Mouse (Mus musculus) left cerebral cortex, adult 8-10 months (tissue): ENCODE data around the gene Ifitm10. TPM values are rescaled to one million over a fixed set of nuclear protein-coding genes. Genes with fewer than 3 reads are reported as not detected.
A peak's percentile ranks its signal among the peaks of the same experiment; 100 is the strongest.
"Not testable (repeated sequence)": the region's sequence is repeated elsewhere in the genome, so short reads cannot be mapped to it uniquely, and the experiment has no call there.

Experiments
- DNase-seq, 2 experiments: peaks; one replicate each; pipeline ENCODE4 v3.0.0; 2022; ENCODE audit warnings: low spot score in 2 of 2
- total RNA-seq, 4 experiments: library from RNA; stranded (reverse); gene quantifications; 2 replicates each; pipeline ENCODE4 v1.2.4; 2022

Ifitm10 gene
- total RNA-seq, 4 experiments from 2014 or later, result 30.9 to 34.5 (median 31.7) TPM

DNA sequence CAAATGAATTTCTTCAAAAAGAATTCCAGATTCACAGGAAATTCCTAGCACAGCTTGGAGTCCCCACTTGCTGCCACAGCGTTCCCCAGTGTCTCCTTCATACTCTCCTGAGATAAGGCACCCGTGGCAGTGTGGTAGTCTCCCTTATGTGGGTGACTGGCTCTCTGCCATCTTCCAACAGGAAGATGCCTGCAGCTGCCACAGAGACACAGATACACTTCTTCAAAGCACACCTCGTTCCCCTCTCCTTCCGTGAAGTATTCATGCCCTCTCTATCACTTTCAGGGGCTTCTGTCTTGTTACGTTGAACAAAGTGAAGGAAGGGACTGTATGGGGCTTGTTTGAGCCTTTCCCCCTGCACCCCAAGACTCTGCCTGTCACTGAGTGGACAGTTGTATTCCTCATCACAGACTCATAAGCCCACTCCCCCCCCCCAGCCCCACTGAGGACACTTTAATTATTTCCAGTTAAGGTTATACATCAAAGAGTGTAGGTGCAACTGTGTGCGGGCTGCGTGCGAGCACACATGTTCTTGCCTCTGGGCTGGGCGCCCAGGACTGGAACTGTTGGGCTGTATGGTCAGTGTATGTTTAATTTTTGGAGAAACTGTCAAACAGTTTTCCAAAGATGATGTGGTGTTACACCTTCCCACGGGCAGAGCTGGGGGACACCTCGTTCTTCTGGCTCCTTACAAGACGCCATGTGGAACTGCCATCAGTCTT lies 50.0 kb downstream of the Ifitm10 start:
- DNase-seq, result no peak

DNA sequence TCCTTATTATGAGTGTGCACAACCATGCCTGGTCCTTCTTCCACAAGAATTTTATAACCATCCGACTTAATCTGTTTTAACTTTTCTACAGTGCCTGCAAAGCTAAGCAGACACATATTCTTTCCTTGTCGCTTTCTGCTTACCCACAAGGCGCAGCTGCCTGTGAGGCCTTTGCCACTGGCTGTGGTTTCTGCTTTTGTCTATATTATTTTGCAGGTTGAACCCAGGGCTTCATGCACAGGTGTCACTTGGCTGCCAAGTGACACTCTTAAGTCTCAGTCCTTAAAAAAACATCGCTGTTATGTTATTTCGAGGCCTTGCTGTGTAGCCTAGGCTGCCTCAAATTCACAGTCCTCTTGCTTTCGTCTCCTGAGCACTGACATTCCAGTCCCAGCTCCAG lies 50.9 kb downstream of the Ifitm10 start:
- no peak for DNase-seq

DNA sequence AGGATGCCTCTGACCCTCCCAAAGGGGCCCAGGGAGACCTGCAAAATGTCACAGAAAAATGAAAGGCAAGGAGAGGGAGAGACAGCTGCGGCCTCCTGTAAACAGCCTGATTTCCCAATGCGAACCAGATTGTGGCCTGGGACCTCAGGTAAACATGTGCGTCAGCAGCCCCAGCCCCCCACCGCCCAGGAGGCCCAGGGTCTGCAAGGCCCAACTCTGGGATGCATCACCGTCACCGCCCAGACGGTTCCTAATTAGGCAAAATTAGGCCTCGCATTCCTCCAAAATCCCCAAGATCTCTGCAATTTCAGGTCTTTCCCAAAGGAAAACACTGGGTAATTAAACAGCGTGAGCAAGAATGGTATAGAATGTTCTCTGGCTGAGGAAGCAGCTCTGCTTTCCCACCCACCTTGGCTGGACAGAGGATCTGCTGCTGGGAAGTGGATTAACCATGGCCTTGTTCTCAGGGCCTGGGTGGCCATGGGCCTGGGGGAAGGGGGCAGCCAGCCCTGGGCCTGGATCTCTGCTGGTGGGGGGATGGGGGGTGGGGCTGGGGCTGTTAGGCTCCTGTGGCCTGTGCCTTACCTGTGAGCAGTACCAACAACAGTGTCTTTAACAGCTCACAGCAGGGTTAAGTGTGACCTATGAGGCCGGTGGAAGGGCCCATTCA lies 51.8 kb downstream of the Ifitm10 start:
- DNase-seq, result not testable (repeated sequence)

DNA sequence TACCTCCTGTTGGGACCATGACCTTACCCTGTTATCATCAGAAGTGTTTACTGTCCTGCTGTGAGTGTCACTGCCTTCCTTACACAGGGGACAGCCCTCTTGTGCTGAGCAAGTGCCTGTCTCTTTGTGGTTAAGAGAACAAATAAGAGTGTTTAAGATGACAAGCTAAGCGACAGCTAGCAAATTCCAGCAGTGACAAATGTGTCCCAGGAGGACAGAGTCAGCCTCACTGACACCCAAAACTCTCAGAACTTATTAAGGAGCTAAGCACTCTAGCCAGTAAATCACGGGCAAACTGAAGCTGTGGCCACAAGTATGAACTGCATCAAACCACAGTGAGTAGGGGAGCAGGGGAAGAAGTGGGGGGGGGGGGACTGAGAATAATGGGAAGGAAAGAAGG lies 52.6 kb downstream of the Ifitm10 start:
- DNase-seq, result no peak

- no peak for DNase-seq
Observed at GRCm38 (mm10) chr7:142319124-142319523, 54.4 kb downstream of the Ifitm10 start.

- DNase-seq, result no peak
Observed at GRCm38 (mm10) chr7:142317216-142317615, 56.3 kb downstream of the Ifitm10 start.

DNA sequence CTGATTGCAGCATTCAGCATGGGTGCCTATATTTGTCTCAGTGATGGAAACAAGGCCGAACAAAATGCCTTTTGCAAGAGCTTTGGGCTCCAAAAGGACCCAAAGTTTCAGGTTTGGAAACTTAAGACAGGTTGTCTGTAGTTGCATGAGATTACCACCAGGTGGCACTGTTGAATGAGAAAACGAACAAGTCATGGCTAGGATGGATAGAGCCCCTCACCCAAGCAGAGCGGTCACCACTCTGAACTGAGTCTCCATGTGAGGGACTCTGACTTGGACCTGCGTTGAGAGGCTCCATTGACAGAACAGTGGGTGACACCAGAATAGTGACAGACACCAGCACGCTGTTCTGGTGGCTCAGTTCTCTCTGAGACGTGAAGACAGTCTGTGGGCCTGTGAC lies 57.0 kb downstream of the Ifitm10 start:
- DNase-seq, result peak in 1 of 2 experiments; percentile 15

- DNase-seq, result no peak
Observed at GRCm38 (mm10) chr7:142314600-142315285, 58.8 kb downstream of the Ifitm10 start.

GRCm38 (mm10) chr7:142303929-142304328 lies 69.6 kb downstream of the Ifitm10 start:
- not testable (repeated sequence) for DNase-seq

DNA sequence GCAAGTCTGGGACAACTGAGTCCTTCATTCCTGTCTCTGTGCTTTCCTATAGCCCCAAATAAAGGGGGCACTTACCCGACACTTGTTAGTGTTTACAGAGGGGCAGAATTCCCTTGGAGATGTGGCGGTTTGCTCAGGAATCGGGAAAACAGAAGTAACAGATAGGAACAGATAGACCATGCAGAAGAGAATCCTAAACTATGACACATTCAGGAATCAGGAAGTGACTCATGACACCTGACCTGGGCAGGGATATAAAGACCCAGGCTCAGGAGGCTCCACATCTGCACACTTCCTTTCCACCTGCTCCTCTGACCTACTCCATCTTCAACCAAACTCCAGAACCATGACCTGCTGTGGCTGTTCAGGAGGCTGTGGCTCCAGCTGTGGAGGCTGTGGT lies 70.3 kb downstream of the Ifitm10 start, which contains the start of gene Krtap5-4:
Krtap5-4 (plus strand) TSS at position 301 of the 400 bp plus-strand sequence.
- no peak for DNase-seq

- not testable (repeated sequence) for DNase-seq
Observed at GRCm38 (mm10) chr7:142297018-142297417, 76.5 kb downstream of the Ifitm10 start, which contains the start of gene Krtap5-1. Gene Krtap5-1, minus strand, starts transcription at chr7:142297118.

DNA sequence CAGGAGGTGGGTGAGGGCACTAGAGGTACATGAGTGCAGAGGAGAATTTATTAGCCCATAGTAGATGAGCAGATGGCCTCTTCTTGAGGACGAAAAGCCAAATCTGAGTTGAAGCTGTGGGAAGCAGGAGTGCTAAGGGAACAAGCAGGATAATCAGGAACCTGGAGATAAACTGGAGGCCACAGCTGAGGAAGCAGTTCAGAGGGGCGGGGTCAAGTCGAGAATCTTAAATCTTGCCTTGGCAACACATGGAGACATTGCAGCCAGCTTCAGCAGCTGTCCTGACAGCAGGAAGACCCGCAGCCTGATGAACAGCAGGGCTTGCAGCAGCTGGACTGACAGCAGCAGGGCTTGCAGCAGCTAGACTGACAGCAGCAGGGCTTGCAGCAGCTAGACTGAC lies 77.4 kb downstream of the Ifitm10 start:
- not testable (repeated sequence) for DNase-seq

DNA sequence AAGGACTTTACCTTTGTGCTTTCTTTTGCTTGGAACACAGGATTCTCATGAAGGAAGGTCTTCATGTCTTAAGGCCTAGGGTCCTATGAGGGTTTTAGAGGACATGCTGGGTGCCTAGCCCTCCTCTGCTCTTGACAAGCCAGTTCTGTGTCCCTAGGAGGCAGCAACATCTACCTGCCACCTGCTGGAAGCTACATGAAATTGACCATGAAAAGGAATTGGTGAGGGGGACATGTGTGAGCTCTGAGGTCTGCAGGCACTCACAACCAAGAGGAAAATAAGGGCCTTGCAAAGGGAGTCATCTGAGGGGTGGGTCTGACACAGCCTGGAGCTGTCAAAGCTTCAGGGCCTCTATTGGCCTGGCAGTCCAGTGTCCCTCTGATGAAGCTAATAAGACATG lies 78.1 kb downstream of the Ifitm10 start:
- no peak for DNase-seq

- DNase-seq, result not testable (repeated sequence)
Observed at GRCm38 (mm10) chr7:142293851-142294250, 79.7 kb downstream of the Ifitm10 start.

- DNase-seq, result not testable (repeated sequence)
Observed at GRCm38 (mm10) chr7:142285910-142286612, 87.5 kb downstream of the Ifitm10 start.

- DNase-seq, result peak; percentile 7 to 8
Observed at GRCm38 (mm10) chr7:142285130-142285835, 88.3 kb downstream of the Ifitm10 start.

DNA sequence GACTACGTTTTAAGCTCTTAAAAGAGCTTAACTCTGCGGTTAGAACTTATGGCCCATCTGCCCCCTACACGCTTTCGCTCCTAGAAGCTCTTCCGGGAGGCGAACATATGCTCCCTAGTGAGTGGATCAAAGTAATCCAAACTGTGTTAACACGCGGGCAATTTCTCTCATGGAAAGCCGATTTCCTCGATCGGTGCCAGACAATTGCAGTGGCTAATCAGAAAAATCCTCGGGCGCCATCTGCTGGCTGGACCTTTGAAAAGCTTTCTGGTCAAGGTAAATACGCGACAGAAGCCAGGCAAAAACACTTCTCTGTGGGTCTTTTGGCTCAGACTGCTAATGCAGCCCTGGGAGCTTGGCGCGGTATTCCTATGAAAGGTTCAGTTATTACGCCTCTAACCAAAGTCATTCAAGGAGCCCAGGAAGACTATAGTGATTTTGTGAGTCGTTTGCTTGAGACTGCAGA lies 88.9 kb downstream of the Ifitm10 start:
- DNase-seq, result peak; percentile 77 to 88

DNA sequence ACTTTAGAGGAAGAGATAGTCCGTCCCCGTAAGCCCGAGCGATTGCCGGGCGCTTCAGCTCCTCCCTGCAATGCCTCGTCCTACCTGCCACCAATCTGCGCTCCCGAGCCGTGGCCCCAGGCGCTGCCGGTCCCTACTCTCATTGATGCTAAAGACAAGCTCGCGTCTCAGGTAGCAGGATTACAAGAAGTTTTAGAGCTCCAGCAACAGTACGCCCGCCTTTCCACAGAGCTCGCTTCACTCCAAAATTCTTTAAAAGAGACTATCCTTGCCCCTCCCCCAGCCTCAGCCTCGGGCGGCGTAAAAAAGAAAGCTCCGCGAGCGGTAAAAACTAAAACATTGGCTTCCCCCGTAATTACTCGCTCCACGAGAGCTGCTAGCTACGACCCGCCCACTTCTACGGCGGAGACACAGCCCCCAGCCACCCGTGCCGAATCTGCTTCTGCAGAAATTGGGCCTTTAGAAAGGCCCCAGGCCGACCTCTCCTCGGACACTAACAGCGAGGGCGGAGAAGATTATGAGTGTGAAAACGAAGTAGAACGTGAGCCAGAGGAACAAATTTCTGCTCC lies 89.4 kb downstream of the Ifitm10 start:
- peak; percentile 9 to 25 for DNase-seq

- DNase-seq, result not testable (repeated sequence)
Observed at GRCm38 (mm10) chr7:142282847-142283246, 90.7 kb downstream of the Ifitm10 start.

- not testable (repeated sequence) for DNase-seq
Observed at GRCm38 (mm10) chr7:142279291-142279690, 94.3 kb downstream of the Ifitm10 start.
